ENCODE assay signal across 17 mouse cellular contexts in the genomic region with DNA sequence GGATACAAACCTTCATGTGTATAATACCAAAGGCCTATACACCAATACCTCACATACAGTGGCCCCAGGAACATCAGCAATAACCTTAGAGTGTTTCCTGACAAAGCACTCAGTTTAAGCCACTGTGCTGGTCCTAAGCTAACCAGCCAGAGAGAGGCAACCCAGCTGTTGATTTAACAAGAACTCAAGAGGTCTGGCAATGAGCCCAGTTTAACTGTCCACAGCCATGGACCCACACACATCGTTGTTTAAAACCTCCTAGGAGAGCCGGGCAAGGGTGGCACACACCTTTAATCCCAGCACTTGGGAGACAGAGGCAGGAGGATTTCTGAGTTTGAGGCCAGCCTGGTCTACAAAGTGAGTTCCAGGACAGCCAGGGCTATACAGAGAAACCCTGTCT. TPM values are rescaled to one million over a fixed set of nuclear protein-coding genes. Genes with fewer than 3 reads are reported as not detected.
DNase-seq lines count a peak whose midpoint lies in the region; ATAC-seq and TF ChIP-seq lines count a peak whose summit lies in the region.
"Had no signal": no experiment of that assay in that cellular context is flagged by ENCODE, and none has a peak within 500 bp of the region (broad histone marks: within the 10 kb centered on the region; RNA-seq: fewer than 3 reads in every experiment).

No protein-coding gene starts in this region.

- peaks cover 43% of the 10 kb centered on the region for H3K4me1 ChIP-seq in forebrain, embryonic 13.5 days
- H3K4me1 ChIP-seq in forebrain, embryonic 15.5 days, result peaks cover 14% of the 10 kb centered on the region
- H3K4me1 ChIP-seq in kidney, adult 2 months (ENCODE audit: control insufficient read depth, insufficient read depth, low read length), result no peaks in the 10 kb centered on the region; the same call in 1 of the 2 replicates
- H3K4me1 ChIP-seq in kidney, embryonic 15.5 days, result peaks cover 51% of the 10 kb centered on the region

- no peak for TF ChIP-seq POLR2A in kidney, adult 2 months (IDR thresholded peaks at IDR 0.05; ENCODE audit: low read depth, low read length)

- no peak overlapping the region for H3K4me3 ChIP-seq in forebrain, embryonic 13.5 days
- no peak overlapping the region for H3K4me3 ChIP-seq in forebrain, embryonic 15.5 days
- H3K4me3 ChIP-seq in kidney, adult 2 months (ENCODE audit: insufficient read depth, low read depth, low read length), result no peak overlapping the region
- no peak overlapping the region for H3K4me3 ChIP-seq in kidney, embryonic 15.5 days (replicated peaks)
- H3K4me3 ChIP-seq: hindbrain, embryonic 15.5 days; left cerebral cortex, adult 2 months; midbrain, embryonic 15.5 days; neural tube, embryonic 13.5 days had no signal

- ATAC-seq in forebrain, embryonic 13.5 days, result peak; percentile 33; the same call in 1 of the 2 replicates
- no peak for ATAC-seq in forebrain, embryonic 15.5 days (replicated peaks)
- no peak for ATAC-seq in kidney, embryonic 15.5 days (replicated peaks; ENCODE audit: low FRiP score)
- ATAC-seq: midbrain, embryonic 15.5 days had no signal

- H3K9me3 ChIP-seq in forebrain, embryonic 13.5 days (replicated peaks), result no peaks in the 10 kb centered on the region
- H3K9me3 ChIP-seq in forebrain, embryonic 15.5 days, result no peaks in the 10 kb centered on the region
- no peaks in the 10 kb centered on the region for H3K9me3 ChIP-seq in kidney, embryonic 15.5 days (replicated peaks)
- H3K9me3 ChIP-seq: hindbrain, embryonic 15.5 days; midbrain, embryonic 15.5 days; neural tube, embryonic 13.5 days had no signal

- H3K4me2 ChIP-seq in forebrain, embryonic 13.5 days, result no peak overlapping the region
- H3K4me2 ChIP-seq in forebrain, embryonic 15.5 days (replicated peaks), result no peak overlapping the region
- no peak overlapping the region for H3K4me2 ChIP-seq in kidney, embryonic 15.5 days
- H3K4me2 ChIP-seq: hindbrain, embryonic 15.5 days; midbrain, embryonic 15.5 days; neural tube, embryonic 13.5 days had no signal

- DNase-seq in kidney, adult 2 months, result peak; percentile 71
- DNase-seq in thymus, postnatal 4 days, result peak; percentile 7
- DNase-seq in thymus, postnatal 0 days (ENCODE audit: low spot score), result no peak
- DNase-seq in cerebellum, postnatal 10 days, result no peak
- no peak for DNase-seq in natural killer cell, adult 2 months (ENCODE audit: low spot score in 2 of 2)
- DNase-seq: cerebellum, adult 8-10 months; gastrocnemius, postnatal 10 days; right cerebral cortex, adult 18-20 months; thymus, adult 2 months had no signal

- H3K9ac ChIP-seq in forebrain, embryonic 13.5 days, result no peak overlapping the region
- no peak overlapping the region for H3K9ac ChIP-seq in forebrain, embryonic 15.5 days (replicated peaks)
- no peak overlapping the region for H3K9ac ChIP-seq in kidney, embryonic 15.5 days
- H3K9ac ChIP-seq: hindbrain, embryonic 15.5 days; midbrain, embryonic 15.5 days; neural tube, embryonic 13.5 days had no signal

- H3K36me3 ChIP-seq in forebrain, embryonic 13.5 days (ENCODE audit: poor library complexity, severe bottlenecking), result no peaks in the 10 kb centered on the region
- no peaks in the 10 kb centered on the region for H3K36me3 ChIP-seq in forebrain, embryonic 15.5 days
- H3K36me3 ChIP-seq in kidney, adult 2 months (ENCODE audit: control insufficient read depth, insufficient read depth, low read length), result no peaks in the 10 kb centered on the region
- H3K36me3 ChIP-seq in kidney, embryonic 15.5 days, result no peaks in the 10 kb centered on the region
- H3K36me3 ChIP-seq: hindbrain, embryonic 15.5 days; midbrain, embryonic 15.5 days; neural tube, embryonic 13.5 days had no signal

- WGBS in forebrain, embryonic 13.5 days, result 32% methylated on average over 2 of the region's 2 CpGs
- 20% methylated on average over 2 of the region's 2 CpGs for WGBS in forebrain, embryonic 15.5 days
- WGBS in kidney, adult 2 months, result 13% methylated on average over 2 of the region's 2 CpGs
- whole genome bisulfite sequencing in kidney, embryonic 15.5 days, result 40% methylated on average over 2 of the region's 2 CpGs

- H3K27ac ChIP-seq in forebrain, embryonic 13.5 days, result no peak overlapping the region
- H3K27ac ChIP-seq in forebrain, embryonic 15.5 days (replicated peaks), result no peak overlapping the region
- H3K27ac ChIP-seq in kidney, adult 2 months (ENCODE audit: insufficient read depth, low read depth, low read length), result no peak overlapping the region
- H3K27ac ChIP-seq in kidney, embryonic 15.5 days, result no peak overlapping the region
- H3K27ac ChIP-seq: hindbrain, embryonic 15.5 days; left cerebral cortex, adult 2 months; macrophage; midbrain, embryonic 15.5 days; neural tube, embryonic 13.5 days had no signal

- H3K27me3 ChIP-seq in forebrain, embryonic 13.5 days, result no peaks in the 10 kb centered on the region
- no peaks in the 10 kb centered on the region for H3K27me3 ChIP-seq in forebrain, embryonic 15.5 days
- no peaks in the 10 kb centered on the region for H3K27me3 ChIP-seq in kidney, adult 2 months (replicated peaks; ENCODE audit: control insufficient read depth, insufficient read depth, low read length)
- no peaks in the 10 kb centered on the region for H3K27me3 ChIP-seq in kidney, embryonic 15.5 days
- H3K27me3 ChIP-seq: hindbrain, embryonic 15.5 days; midbrain, embryonic 15.5 days; neural tube, embryonic 13.5 days had no signal

- TF ChIP-seq CTCF in kidney, adult 2 months (conservative IDR thresholded peaks at IDR 0.05; ENCODE audit: insufficient read depth, insufficient read length, low read depth, low read length), result no peak

RNA-seq across cellular contexts. Expression of a gene that starts 18.0 kb away (rescaled TPM):
- polyA plus RNA-seq in forebrain, embryonic 13.5 days (2015; fragmentation: Nextera tagmentation; extraction: Ambion mirVana), result 12.5 and 13.0 TPM in 2 replicates
- 8.4 and 9.4 TPM in 2 replicates for polyA plus RNA-seq in forebrain, embryonic 15.5 days (2015; fragmentation: Nextera tagmentation; extraction: Ambion mirVana)
- polyA plus RNA-seq in kidney, adult 2 months (2012; rRNA removed), result 34.0 and 40.7 TPM in 2 replicates
- polyA plus RNA-seq in kidney, embryonic 15.5 days (2015; fragmentation: Nextera tagmentation; extraction: Ambion mirVana), result 16.7 and 18.8 TPM in 2 replicates
- polyA plus RNA-seq in thymus, postnatal 0 days (2015; fragmentation: Nextera tagmentation; extraction: Ambion mirVana), result 23.3 and 25.7 TPM in 2 replicates

Comparison
In these comparisons a context has a peak if more than half of its experiments do, and no peak if none do; other contexts are left out.
1. DNase-seq: peak in kidney, adult 2 months (single experiment) and thymus, postnatal 4 days (single experiment); none in thymus, postnatal 0 days (single experiment), cerebellum, postnatal 10 days (0 of 2) and natural killer cell, adult 2 months (0 of 2).